Mouse (Mus musculus) heart, postnatal 36 days (tissue): ENCODE measurements around the gene Gm16506. TPM values are rescaled to one million over a fixed set of nuclear protein-coding genes. Genes with fewer than 3 reads are reported as not detected.
"Not testable (repeated sequence)": the region's sequence is repeated elsewhere in the genome, so short reads cannot be mapped to it uniquely, and the experiment has no call there.

ENCODE experiments used
- DNase-seq, 2 experiments: peaks; one replicate each; pipeline ENCODE4 v3.0.0; 2021 to 2022
- intact Hi-C: fragments of 180-260 bp; cut with DNase I; formaldehyde crosslinking; loops from one replicate; pipeline ENCODE4 v1.15.1; 2025
- total RNA-seq, 2 experiments: library from RNA; stranded (reverse); gene quantifications; 2 replicates each; pipeline ENCODE4 v1.2.3; 2021

The Gm16506 gene
- not detected for total RNA-seq

GRCm38 (mm10) chr14:43727385-43727784 is at the start of gene Gm16506:
Gene Gm16506, minus strand, starts transcription at chr14:43727485.
- DNase-seq, intact Hi-C loops: not testable (repeated sequence)

DNA sequence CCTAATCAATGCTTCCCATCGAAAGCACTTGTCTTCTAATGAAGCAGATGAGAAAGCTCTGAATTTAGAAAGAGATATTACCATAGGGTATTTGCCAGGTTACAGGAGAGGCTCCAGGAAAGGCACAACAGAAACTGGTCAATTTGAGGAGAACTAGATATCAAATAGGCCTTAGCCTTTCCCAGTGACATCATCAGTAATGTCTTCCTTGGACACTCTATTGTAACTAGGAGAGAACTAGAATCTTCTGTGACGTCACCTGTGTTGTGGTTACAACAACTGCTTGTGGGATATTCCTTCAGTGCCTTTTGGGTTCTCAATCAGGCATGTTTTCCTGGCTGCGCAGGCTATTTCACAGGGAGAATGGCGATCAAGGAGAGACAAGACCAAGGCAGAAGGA is 20.3 kb upstream of the Gm16506 start, which contains the start of gene Gm6526:
Gene Gm6526, plus strand, starts transcription at position 301 of the 400 bp plus-strand sequence.
- DNase-seq, intact Hi-C loops: not testable (repeated sequence)

DNA sequence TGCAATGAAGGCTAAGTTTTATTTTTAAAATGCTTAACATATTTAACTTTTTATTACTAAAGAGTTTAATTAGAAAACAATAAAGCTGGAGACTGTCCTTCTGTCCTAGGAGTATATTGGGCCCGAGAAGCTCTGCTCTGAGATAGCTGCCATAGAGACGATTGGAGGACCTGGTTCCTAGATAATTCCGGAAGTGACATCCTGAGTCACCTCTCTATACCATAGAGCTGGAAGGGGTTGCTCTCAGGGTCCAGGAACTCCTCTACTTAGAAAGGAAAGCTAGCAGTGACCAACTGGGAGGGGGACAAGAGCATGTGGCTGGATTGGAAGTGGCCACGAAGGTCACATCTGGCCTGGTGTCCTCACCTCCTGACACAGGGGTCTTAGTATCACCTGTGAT is 29.7 kb downstream of the Gm16506 start, which contains the start of gene Gm7324:
Gene Gm7324, plus strand, starts transcription at position 208 of the 400 bp plus-strand sequence.
- DNase-seq, intact Hi-C loops: not testable (repeated sequence)

- intact Hi-C loops, result not testable (repeated sequence)
Observed at GRCm38 (mm10) chr14:43677099-43677498, 50.2 kb downstream of the Gm16506 start, which contains the start of gene Gm8165. Gene Gm8165, minus strand, starts transcription at chr14:43677199.

More at GRCm38 (mm10) chr14:43677099-43677498, 50.2 kb downstream of the Gm16506 start, which contains the start of gene Gm8165:
- DNase-seq, result not testable (repeated sequence)

Other genes starting within 250 kb of the Gm16506 start
- not detected for gene Gm5799, start 183.9 kb downstream of the Gm16506 start, total RNA-seq
- not detected for gene Gm17654, start 148.3 kb downstream of the Gm16506 start, total RNA-seq
- gene Gm10375, start 119.5 kb downstream of the Gm16506 start, total RNA-seq, result not detected
- gene Gm8165, start 50.3 kb downstream of the Gm16506 start, total RNA-seq, result not detected
- under 1 TPM; 0.38 to 0.44 TPM for gene Gm7324, start 29.7 kb downstream of the Gm16506 start, total RNA-seq
- gene Gm6526, start 20.4 kb upstream of the Gm16506 start, total RNA-seq, result not detected
- not detected for gene Gm8180, start 57.3 kb upstream of the Gm16506 start, total RNA-seq
- not detected for gene Ear1, start 148.0 kb upstream of the Gm16506 start, total RNA-seq
- gene Ear10, start 196.1 kb upstream of the Gm16506 start, total RNA-seq, result not detected
- gene Gm8113, start 197.9 kb upstream of the Gm16506 start, total RNA-seq, result 1 to 10 TPM; 3.7 to 4.7 TPM
- gene Ang5, start 229.6 kb upstream of the Gm16506 start, total RNA-seq, result not detected